Mouse (Mus musculus) lung, postnatal 36 days (tissue): ENCODE results near the gene Rnf216.

Source experiments
- DNase-seq: peaks from one replicate; pipeline ENCODE4 v3.0.0; 2022; ENCODE audit warnings: mixed read lengths

The Rnf216 gene

DNA sequence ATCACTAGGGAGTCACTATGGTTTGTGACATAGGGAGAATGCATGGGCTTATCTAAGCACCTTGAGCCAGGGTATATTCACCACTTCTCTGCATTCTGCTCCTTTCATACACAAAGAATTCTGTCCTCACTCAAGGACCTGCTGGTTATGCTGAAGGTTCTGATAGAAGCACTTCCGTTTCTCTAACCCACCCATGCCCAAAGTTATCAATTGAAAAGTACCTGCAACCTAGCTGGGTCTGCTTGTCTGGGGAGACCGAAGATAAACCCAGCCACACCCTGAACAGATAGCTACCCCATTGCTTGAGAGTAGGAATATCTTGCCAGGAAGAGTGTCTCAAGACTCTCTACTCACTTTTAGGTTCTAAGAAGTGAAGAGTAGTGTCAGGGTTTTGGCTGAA, 60.1 kb downstream of the Rnf216 start:
- DNase-seq = no peak

DNA sequence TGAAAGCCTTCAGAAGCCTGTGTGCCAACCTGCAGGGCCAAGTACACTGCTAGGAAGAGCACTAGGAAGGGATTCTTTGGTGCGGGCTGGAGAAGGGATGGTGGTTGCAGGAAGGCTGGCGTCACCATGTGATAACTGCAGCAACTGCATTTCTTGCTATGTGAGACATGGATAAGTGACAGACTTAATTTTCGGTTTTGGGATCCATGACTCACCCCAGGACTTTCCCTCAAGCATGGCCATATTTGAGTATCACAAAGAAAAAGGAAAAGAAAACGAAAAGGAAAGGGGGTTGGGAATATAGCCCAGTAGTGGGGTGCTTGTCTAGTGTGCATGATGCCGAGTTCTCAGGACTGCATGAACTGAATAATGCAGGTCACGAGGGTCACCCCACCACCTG, 60.9 kb downstream of the Rnf216 start:
- DNase-seq = no peak

DNA sequence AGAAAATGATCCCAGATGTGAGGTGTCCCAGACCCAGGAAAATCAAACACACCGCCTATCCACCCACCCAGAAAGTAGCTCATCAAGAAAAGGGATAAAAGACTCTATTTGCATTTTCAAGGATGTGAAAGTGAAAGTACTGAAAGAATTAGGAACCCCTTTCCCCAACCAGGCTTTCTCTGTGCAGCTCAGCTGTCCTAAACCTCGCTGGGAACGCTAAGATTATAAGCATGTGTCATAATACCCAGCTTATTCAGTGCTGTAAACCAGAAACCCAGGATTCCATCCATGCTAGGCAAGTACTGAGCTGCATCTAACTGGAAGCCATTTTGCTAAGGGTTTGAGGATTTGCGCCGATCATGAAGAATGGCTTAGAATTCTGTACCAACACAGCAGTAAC, 62.5 kb downstream of the Rnf216 start:
- no peak for DNase-seq

DNA sequence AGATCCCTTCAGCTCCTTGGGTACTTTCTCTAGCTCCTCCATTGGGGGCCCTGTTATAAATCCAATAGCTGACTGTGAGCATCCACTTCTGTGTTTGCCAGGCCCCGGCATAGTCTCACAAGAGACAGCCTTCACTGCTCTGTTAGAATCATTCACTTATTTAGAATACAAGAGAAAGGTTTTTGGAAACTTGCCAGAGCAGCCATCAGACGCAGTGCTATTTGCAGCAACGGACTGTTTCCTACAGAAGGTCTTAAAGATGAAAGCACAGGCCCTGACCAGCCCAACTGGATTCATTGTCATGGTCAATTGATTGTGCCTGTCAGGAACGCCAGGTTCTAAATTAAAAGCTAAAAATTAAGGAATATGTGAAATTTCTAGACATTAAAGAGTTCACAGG, 63.0 kb downstream of the Rnf216 start:
- no peak for DNase-seq

DNA sequence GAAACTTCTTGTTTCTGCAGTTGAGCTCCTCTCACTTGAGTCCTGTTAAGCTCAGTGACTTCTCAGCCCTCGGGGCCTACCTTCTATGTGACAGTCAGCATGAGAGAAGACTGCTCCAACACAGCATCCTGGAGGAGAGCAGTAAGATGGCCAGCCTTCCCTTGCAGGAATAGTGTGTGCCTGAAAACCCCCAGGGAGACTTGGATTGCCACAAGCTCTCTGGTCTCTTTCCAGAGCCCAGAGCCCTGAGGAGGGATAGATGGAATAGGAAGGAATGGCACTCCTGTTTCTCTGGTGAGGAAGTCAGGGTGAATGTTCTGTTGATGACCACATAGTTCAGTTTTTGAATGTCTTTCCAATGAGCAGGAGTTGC, 63.8 kb downstream of the Rnf216 start:
- no peak for DNase-seq

DNA sequence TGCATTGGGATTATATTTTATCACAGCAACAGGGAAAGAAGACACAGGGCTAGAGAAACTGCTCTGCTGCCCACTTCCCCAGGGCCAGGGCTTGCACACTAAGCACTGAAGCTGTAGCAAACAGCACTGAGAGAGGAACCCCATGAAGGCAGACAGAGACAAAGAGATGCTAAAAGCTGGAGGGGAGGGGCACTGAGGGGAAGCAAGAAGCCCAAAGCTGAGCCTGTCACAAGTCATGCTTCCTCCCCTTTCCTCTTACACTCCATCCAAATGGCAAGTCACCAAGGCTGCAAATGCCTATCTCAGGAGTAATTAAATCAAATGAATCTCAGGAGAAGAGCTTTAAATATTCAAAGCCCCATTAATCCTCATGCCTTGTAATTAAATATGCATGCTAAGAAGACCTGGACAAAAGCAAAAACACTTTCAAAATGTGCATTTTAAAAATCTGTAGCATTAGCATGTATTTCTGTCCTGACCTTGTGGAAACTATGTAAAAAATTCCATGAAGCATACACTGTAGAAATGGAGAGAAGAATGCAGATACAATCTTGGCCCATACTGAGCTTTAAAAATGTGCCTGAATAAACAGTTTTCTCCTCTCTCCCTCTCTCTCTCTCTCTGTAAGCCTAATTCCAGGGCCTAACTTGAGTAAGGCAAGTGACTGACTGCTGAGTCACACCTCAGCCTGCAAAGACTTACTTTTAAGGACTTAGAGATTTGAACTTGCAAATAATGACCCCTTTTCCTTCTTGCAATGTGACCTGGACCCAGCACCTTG, 64.4 kb downstream of the Rnf216 start:
- no peak for DNase-seq

DNA sequence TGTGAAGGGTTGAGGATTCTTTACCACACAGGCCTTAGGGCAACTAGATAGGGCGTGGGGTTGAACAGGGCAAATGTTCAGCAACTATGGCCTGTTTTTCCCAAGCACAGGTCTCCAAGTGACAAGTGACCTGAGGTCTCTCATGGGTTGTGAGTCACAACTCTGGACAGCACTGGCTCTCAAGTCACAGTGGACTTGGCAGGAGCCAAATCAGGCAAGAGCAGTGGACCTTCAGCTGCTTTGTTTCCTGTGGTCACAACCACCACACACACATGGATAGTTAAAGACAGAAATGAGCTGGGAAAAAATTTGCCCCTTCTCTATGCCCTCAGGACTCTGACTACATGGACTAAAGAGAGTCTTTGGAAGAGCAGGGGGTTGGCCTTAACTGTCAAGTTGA, 65.2 kb downstream of the Rnf216 start:
- no peak for DNase-seq

DNA sequence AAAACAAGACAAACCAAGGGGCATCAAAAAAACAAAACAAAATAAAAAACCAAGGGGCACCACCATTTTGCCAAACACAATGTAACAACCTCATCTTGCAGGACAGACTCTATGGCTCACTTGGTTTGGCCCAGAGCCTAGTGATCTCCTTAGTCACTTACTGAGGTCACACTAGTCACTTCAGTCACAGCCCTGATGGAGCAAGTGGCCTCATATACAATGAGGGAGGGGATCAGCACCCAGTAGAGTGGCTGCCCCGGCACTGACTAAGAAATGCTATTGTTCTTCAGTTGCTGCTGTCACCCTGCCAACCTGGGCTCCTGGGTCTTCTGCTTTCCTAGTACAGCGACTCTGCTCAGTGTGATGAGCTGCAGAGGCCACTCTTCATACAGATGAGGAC, 68.9 kb downstream of the Rnf216 start:
- DNase-seq = no peak

DNA sequence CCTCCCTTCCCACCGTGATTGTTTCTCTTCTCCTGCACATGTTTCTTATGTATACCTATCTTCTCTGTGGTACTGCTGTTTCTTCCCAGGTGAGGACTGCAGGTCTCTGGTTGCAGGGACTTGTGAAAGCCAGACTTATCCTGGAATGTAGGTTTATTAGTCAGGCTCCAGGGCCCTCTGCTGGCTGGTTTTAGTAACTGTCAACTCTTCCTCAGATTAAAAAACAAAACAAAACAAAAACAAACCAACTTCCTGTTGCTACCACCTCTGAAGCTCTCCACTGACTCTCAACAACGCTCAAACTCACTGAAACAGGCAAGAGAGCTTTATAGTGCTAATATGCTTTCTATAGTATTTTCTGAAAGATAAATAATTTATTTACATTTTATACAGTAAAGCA, 69.5 kb downstream of the Rnf216 start:
- DNase-seq = peak; percentile 46

DNA sequence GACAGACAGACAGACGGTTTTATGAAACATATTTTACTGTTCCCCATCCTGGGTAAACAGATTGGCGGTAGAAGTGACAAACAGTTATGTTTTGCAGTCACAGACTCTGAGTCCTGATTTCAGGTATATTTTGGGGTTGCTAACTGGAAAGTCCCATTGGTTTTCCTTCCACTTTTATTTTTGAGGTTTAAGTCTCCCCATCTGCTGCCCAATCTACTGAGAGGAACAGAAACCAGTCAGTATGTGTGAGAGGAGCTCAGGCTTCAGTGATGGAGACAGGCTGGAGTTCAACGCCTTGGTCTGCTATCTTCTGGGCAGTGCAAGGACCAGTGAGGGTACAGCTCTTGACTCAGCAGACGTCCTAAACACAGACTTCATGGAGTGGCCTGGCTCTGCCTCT, 74.0 kb downstream of the Rnf216 start:
- no peak for DNase-seq

DNA sequence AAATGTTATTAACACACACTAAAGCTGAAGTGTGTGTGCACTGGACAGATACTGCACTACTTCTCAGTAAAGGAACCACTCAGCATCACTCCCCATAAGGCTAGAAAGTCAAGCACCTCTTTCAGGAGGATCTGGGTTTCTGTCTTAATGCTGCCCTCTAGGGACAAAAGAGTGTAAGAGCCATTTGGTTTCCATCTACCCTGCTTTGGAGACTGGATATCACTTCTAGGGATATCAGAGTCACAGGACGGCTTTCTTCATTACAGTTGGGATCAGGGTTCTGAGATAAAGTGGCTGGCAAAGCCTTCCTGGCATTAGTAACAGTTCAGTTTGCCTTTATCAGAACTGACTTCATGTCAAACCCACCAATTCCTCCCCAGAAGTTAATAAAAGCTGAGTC, 75.6 kb downstream of the Rnf216 start:
- DNase-seq = peak; percentile 81

DNA sequence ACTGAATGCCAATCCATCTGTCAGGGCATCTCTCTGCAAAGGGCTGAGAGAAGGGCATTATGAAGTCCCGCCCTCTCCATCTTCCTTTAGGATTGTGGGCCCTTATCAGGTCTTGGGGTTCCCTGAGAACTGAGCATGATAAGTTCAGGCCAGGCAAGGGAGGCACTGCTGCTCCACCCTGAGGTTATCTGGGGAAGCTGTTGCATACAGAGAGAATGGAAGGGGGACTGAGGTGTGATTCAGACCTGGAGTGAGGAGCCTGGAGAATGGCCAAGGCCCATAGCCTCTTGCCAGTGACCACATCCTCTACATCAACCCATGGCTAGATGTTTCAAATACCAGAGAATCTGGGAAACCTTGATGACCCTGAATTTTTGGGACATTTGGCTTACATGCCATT, 76.7 kb downstream of the Rnf216 start:
- no peak for DNase-seq

DNA sequence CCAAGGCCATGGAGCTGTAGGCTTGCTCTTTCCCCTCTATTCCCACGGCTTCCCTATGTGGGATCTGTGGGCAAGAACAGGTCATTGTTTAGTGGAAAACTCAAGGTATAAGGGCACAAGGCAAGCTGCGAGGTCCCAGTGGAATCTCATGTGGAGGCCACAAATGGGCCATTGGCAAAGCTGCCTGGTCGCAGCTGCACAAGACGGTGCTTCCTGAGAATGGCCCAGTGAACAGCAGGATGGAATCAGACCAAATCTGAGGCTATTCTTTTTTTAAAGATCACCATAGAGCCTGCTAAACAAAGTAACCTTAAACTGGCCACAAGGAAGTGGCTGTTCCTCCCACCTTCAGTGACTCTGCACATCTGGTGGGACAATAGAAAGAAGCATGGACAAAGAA, 77.5 kb downstream of the Rnf216 start:
- DNase-seq = no peak

DNA sequence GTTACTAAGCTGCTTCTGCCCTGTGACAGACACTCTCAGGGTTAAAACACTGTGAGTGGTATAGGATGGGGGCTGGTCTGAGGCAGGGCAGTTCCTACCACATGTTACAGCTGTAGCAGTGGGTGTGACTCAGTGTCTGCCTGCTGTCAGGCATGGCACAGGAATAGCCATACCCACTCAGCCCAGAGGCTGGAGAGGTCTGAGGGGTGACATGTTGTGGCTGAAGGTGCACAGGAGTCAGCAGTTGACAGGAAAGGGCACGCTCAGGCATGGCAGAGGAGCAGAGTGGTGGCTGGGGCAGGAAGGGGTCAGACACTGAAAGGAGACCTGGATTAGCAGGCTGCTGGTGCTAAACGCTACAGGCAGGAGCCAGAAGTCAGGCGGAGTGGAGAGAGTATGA, 78.7 kb downstream of the Rnf216 start:
- no peak for DNase-seq

DNA sequence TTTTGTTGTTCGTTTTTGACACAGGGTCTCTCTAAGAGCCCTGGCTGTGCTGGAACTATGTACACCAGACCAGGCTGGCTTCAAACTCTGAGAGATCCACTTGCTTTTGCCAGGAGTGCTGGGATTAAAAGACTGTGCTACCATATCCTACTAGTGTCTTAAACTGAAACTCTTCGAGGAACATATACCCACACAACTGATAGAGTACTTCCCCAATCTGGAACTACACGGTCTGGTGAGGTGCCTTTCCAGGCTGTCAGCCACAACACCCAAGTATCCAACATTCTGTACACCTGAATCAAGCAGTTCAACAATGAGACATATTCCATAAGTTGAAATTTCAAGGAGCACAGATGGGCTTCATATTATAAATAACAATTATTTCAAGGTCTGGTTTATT, 79.5 kb downstream of the Rnf216 start:
- no peak for DNase-seq

DNA sequence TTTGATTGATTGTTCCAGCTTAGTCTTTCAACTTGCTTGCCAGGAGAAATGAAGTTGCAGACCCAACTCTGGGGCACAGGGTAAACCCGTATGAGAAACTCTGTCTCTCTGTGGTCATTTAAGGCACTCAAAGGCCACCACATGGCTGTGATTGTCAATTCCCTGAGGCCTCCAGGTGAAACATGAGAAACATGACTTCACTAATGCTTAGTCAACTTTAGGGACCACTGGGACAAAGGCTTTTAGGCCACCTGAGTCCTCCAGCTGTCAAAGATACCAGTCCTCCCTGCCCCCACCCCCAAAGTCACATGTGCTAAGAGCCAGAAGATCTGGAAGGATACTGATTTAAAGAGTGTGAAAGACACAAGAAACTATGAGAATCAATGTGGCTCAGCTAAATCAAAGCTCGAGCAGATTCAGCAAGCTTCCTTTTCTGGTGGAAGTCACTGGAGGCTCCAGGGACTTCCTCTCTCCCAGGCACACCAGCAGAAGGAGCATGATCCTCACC, 80.1 kb downstream of the Rnf216 start:
- DNase-seq = no peak

DNA sequence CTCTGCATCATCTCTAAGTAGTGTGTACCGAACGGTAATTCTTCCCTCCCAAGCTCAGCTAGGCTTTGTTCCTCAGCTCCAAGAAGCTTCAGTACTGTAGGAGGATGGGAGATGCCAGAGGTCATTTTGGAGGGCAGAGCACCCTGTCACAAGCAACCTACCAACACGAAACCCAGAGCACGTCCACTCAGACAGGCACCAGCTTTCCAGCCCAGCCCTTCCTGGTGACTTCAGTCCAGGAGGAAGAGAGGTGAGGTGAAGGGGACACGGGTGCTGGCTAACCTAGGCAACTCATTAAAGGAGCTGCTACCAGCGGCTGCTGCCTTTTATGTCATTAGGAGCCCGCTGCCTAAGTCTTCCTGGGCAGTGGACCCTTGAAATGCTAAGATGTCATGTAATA, 81.1 kb downstream of the Rnf216 start:
- no peak for DNase-seq

DNA sequence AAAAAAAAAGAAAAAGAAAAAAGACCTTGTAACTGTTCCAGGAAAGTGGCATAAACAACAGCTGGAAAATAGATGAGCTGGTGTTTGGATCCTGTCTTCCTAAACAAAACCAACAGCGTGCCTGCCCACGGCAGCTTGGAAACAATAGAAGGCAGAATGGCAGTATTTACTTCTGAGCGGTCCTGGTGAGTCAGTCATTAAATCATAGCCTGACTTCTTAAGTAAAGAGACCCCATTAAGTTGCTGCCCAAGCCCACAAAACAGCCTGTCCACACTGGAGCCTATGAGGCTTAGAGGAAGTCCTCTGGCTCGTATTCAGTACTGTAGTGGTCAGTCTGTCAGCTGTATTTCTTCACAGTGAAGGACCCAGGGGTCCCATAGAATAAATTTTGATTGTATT, 81.6 kb downstream of the Rnf216 start:
- DNase-seq = no peak

DNA sequence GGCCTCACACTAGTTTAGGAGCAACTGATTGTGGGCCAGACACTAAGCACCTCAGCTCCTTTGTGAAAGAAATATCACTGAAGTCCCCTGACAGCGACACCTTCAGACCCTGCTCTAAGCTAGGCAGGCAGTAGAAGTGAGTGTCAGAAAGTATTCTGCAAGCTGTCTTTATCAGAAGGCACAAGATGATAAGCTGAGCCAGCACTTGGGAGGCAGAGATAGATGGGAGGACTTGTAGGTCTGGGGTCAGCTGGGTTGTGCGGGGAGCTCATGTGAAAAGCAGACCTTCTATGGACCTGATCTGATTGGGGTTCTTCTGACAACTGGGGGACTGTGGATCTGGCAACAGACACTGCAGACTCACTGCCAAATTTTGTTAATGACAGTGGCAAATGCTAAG, 88.9 kb downstream of the Rnf216 start:
- DNase-seq = no peak

DNA sequence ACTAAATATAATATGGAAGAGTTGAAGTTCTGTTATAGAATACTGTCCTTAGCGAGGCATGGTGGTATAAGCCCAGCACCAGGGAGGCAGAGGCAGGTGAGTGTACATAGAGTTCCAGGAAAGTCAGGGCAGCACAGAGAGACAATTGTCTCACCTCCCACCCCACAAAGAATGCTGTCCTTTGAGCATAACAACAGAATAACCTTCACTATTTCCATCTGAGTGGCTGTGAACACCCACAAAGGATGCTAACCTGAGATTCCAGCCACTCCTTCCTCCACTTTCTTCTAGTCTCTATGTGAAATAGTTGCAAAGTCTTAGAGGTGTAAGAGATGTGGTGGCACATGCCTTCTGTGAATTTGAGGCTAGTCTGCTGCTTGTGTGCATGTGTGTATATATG, 89.8 kb downstream of the Rnf216 start:
- no peak for DNase-seq

DNA sequence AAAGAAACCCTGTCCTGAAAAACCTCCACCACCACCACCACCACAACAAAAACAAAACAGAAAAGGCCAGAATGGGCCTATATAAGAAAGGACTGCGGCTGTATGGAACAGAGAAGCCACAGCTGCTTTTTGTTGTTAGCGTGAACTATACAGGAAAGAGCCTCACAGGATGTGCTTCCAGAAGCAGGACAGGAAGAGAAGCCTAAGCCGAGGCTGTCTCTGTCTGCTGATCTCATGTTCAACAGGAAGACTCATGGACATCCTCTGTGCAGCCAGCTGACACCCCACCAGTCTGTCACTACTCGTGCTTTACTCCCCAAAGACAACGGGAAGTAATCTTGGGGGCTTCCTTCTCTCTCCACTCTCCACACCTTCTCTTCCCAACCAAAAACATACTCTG, 95.4 kb downstream of the Rnf216 start:
- peak; percentile 51 for DNase-seq

DNA sequence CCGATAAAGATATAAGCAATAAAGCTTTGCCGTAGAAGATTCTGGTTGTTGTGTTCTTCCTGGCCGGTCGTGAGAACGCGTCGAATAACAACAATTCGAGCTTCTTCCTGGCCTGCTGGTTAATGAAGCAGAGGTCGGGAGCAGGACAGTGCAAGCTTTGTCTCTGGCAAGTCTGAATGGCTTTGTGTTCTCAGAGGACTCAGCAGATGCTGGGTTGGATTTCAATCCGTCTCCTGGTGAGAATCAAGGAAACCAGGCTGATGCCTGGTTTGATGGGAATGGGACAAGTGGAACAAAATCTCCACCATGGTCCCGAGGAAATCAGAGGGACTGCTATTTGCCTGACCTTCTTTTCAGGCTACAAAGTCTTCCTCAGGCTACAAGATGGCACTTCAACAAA, 103.4 kb downstream of the Rnf216 start:
- no peak for DNase-seq

DNA sequence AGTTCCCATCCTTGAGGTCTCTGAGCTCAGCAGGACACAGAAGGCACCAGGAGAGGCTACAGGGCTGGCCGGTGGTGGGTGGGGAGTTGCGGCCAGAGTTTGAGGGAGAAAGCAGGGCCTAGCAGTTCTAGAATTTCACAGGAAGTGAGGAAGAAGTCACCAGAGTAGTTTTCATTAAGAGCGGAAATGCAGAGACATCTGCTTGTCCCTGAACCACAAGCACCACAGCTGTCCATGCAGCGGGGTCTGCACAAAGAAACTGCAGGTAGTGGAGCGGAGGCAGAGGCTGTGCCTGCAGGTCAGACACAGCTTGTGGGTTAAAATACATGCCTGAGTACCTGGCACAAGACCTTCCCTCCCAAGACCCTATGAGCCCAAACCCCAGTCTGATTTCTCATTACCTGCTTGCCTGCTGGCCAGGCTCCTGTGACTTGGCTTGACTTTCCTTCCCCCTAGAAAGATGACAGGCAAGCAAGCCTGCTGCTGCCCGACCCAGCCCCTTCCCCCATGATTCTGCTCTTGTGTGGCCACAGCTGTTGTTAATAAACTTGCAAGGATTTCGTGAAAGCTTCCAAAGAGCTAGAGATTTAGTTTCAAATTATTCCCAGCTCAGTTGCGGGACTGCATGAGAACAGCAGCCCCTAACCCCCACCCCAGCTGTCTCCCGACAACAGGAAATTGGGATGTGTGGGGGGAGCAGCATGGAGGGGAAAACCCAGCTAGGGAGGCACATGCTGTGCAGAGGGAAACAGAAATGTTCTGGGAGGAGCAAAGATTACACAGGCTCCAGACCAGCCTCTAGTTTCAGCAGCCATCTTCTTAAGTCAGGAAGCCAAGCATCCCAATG, 111.9 kb downstream of the Rnf216 start:
- DNase-seq = peak; percentile 4

DNA sequence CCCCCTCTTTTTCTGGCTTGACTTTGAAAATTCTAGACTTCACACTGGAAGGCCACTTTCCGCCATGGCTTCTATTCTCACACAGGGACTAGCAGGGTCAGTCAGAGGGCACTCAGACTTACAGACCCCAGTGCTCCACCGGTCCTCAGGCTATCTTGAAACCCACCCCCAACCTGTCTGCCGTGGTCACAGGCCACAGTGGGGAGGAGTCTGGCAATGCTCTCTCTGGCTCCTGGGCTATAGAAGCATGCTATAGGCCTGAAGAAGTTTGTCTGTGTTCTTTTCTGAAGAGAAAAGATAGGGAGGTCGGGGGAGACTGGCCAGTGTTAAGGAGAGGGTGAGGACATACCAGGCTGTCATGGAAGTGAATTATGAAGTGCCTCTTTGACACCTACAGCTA, 112.7 kb downstream of the Rnf216 start:
- no peak for DNase-seq
